Mouse (Mus musculus) liver, embryonic 16.5 days (tissue): Measurements from ENCODE around the gene Hist3h2a. TPM values are rescaled to one million over a fixed set of nuclear protein-coding genes. Genes with fewer than 3 reads are reported as not detected.

ENCODE experiments used
- ATAC-seq: fragments of 200-750 bp; cut with Nextera tagmentation; 2 replicates; pipeline ENCODE4 v1.8.0; 2017; ENCODE audit warnings: low read depth, mild to moderate bottlenecking, moderate number of reproducible peaks, moderate library complexity
- H3K27ac ChIP-seq: fragments of 300-500 bp; sonication (generic); 2 replicates; pipeline ENCODE4 v1.5.1; 2014; ENCODE audit warnings: mild to moderate bottlenecking, low read length
- H3K27me3 ChIP-seq: fragments of 300-500 bp; sonication (generic); 2 replicates; pipeline ENCODE4 v1.6.1; 2014; ENCODE audit warnings: low read depth, low read length, mixed read lengths; ENCODE audit not compliant: control insufficient read depth, insufficient read depth
- H3K36me3 ChIP-seq: fragments of 300-500 bp; sonication (generic); 2 replicates; pipeline ENCODE4 v1.6.1; 2014; ENCODE audit warnings: mild to moderate bottlenecking; ENCODE audit not compliant: control insufficient read depth, insufficient read depth
- H3K4me1 ChIP-seq: fragments of 300-500 bp; sonication (generic); 2 replicates; pipeline ENCODE4 v1.6.1; 2014; ENCODE audit warnings: low read depth, low read length, mixed read lengths; ENCODE audit not compliant: control insufficient read depth
- H3K4me2 ChIP-seq: fragments of 300-500 bp; sonication (generic); 2 replicates; pipeline ENCODE4 v1.6.1; 2014; ENCODE audit warnings: low read depth, low read length, mixed read lengths
- H3K4me3 ChIP-seq: fragments of 300-500 bp; sonication (generic); 2 replicates; pipeline ENCODE4 v1.5.1; 2014; ENCODE audit warnings: low read depth, mild to moderate bottlenecking, low read length
- H3K9ac ChIP-seq: fragments of 300-500 bp; sonication (generic); 2 replicates; pipeline ENCODE4 v1.6.1; 2014; ENCODE audit warnings: low read depth, low read length
- H3K9me3 ChIP-seq: fragments of 300-500 bp; sonication (generic); replicated peaks from 2 replicates; pipeline ENCODE4 v1.6.1; 2016; ENCODE audit warnings: low read length; ENCODE audit not compliant: control insufficient read depth
- WGBS: fragments of 180-500 bp; shearing (Covaris S2); extraction: QIAGEN DNeasy Blood & Tissue Kit; methylation state at CpG from one replicate; pipeline ENCODE4 v1.1.7; 2014; ENCODE audit not compliant: insufficient replicate concordance; 5-methylcytosine and 5-hydroxymethylcytosine counted together
- polyA plus RNA-seq: library from polyadenylated mRNA; unstranded; fragments of >200 nt; fragmentation: Nextera tagmentation; extraction: Ambion mirVana; gene quantifications from 2 replicates; pipeline ENCODE4 v1.2.1, GENCODE M21; 2015

The Hist3h2a gene
- polyA plus RNA-seq, 1 experiment from 2014 or later, result 21.2 TPM

DNA sequence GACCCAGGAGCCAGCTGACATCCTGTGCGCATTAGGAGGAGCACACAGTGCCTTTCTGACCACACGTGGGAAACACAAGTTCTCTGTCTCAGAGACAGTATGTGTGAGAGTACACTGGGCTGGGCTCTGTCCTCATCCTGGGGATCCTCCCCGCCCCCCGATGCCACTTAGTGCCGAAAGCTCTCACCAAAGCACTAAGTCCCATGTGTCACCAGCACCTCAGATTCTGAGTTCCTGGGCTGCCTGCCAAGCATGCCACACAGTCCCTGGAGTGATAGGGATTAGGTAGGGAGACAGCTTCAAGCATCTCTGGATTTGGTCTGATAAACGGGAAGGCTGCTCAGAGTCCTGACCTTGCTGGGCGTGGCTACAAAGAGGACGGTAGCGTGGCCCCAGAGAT, 36.3 kb downstream of the Hist3h2a start:
- ATAC-seq, result no peak
- Histone ChIP-seq H3K27ac (no peak overlapping the region), H3K27me3 (peaks cover 7% of the 10 kb centered on the region), H3K9ac (no peak overlapping the region), H3K4me2 (no peak overlapping the region), H3K9me3 (no peaks in the 10 kb centered on the region), H3K4me3 (no peak overlapping the region), H3K4me1 (peaks cover 23% of the 10 kb centered on the region), H3K36me3 (peaks cover 13% of the 10 kb centered on the region)
- 50% methylated on average over 9 of the region's 9 CpGs for WGBS

DNA sequence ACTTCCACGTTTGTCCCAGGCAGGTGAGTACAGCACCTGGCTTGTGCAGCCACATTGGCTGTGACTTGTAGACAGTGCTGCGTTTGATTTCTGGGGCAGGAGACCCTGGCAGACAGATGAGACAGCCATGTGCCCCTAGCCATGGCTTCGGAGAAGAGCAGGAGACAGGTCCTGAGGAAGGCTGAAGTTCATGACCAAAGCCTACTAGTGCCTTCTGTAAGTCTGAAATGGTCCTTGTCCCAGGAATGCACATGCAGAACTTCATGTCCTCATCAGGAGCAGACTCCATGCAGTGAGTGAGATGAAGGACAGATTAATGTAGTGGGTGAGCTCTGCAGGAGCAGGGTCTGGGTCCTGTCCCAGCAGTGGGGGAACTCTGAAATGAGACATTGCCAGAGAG, 37.4 kb downstream of the Hist3h2a start:
- Histone ChIP-seq H3K36me3 (peaks cover 13% of the 10 kb centered on the region), H3K4me3 (no peak overlapping the region), H3K4me2 (no peak overlapping the region), H3K4me1 (peaks cover 20% of the 10 kb centered on the region), H3K27me3 (peaks cover 7% of the 10 kb centered on the region), H3K9ac (no peak overlapping the region), H3K27ac (no peak overlapping the region), H3K9me3 (no peaks in the 10 kb centered on the region)
- no peak for ATAC-seq
- WGBS, result 50% methylated on average over 3 of the region's 3 CpGs

DNA sequence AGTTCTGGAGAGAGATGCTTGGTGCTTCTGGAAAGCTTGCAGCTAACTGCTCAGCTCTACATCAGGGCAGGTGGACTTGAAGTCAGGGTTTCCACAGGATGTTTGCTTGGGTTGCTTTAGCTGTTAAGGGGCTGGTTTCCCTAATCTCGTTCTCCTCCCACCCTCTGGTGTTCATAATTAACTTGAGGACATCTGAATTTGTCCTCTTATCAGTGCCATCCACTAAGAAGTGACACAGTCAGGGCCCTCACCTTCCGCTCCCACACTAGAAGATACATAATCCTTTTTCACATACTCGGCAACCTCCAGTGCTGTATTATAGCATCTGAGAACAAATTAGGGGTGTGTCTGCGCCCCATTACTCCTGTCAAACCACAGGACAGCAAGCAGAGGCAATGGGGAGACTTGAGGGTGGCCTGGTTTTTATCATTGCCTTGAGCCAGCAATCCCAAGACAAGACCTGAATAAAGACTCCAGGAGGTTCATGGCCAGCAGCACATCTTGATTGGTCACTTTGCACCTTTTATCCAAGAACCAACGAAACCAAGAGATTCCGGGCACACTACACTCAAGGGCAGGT, 38.7 kb downstream of the Hist3h2a start:
- Histone ChIP-seq H3K4me1 (peaks cover 20% of the 10 kb centered on the region), H3K36me3 (peaks cover 9% of the 10 kb centered on the region), H3K9ac (no peak overlapping the region), H3K4me2 (no peak overlapping the region), H3K9me3 (no peaks in the 10 kb centered on the region), H3K4me3 (no peak overlapping the region), H3K27me3 (peaks cover 7% of the 10 kb centered on the region), H3K27ac (no peak overlapping the region)
- no peak for ATAC-seq
- 41% methylated on average over 6 of the region's 6 CpGs for WGBS

DNA sequence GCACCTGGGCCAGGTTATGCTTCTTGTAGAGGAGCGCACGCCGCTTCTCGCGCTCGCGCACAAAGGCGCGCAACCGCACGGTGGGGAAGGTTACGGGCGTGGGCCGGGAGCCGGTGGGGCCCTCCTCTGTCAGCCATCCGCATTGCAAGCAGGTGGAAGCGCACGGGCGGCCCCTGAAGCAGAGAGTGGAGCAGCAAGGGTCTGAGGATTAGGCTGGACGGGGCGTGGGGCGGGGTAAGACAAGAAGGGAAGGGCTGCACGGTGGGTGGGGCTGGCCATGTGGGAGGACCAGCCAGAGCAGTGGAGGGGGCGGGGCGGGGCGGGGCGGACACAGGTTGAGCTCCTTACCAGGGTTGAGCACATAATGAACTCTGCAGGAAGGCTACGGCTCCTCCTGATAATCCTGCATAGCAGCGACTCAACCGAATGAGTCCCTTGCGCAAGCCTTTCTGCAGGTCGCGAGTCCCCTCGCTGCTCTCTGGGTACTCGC, 39.9 kb downstream of the Hist3h2a start:
- H3K36me3 ChIP-seq, result peaks cover 5% of the 10 kb centered on the region; the same call in 1 of the 2 replicates
- WGBS, result 2% methylated on average over 35 of the region's 35 CpGs
- ATAC-seq, result peak; percentile 79
- no peaks in the 10 kb centered on the region for H3K9me3 ChIP-seq
- H3K27me3 ChIP-seq, result peaks cover 7% of the 10 kb centered on the region
- no peak overlapping the region for H3K27ac ChIP-seq
- peak overlapping the region; percentile 44; the same call in 1 of the 2 replicates for H3K9ac ChIP-seq
- peak overlapping the region; percentile 70 for H3K4me2 ChIP-seq
- H3K4me3 ChIP-seq, result peak overlapping the region; percentile 54
- H3K4me1 ChIP-seq, result peaks cover 20% of the 10 kb centered on the region

DNA sequence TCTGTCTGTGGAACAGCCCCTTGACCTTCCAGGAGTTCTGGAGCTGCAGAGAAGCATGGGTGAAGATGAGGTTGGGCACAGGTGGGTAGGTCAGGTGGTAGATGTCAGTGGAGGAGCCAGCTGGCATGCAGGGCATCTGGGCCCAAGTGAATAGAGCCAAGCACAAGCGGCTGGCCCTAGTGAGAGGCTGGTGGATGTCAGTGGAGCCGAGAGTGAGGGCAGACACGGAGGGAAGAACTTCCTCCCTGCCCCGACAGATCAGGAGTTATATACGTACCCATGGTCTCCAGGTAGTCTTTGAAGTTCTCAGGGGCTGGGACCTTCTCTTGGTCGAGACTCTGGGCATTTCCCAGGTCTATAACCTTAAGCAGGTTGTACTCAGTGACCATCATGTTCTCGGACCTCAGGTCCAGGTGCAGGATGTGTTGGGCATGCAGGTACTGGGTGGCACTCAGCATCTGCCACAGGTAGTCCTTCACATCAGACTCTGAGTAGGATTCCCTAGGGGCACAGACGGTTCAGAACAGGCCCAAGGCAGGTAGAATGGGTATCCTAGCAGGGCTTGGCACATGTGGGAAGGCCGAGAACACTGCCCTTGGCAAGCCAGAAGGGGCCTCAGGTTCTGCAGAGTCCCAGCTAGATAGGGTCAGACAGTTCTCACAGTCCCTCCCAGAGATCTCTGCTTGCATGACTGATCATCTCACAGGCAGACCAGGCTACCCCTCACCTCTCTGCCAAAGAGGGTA, 40.7 kb downstream of the Hist3h2a start:
- no peak overlapping the region for H3K4me2 ChIP-seq
- no peak overlapping the region for H3K4me3 ChIP-seq
- 55% methylated on average over 9 of the region's 9 CpGs for WGBS
- H3K9me3 ChIP-seq, result no peaks in the 10 kb centered on the region
- ATAC-seq, result no peak
- peaks cover 7% of the 10 kb centered on the region for H3K27me3 ChIP-seq
- no peak overlapping the region for H3K9ac ChIP-seq
- no peaks in the 10 kb centered on the region for H3K36me3 ChIP-seq
- peaks cover 20% of the 10 kb centered on the region for H3K4me1 ChIP-seq
- H3K27ac ChIP-seq, result no peak overlapping the region

DNA sequence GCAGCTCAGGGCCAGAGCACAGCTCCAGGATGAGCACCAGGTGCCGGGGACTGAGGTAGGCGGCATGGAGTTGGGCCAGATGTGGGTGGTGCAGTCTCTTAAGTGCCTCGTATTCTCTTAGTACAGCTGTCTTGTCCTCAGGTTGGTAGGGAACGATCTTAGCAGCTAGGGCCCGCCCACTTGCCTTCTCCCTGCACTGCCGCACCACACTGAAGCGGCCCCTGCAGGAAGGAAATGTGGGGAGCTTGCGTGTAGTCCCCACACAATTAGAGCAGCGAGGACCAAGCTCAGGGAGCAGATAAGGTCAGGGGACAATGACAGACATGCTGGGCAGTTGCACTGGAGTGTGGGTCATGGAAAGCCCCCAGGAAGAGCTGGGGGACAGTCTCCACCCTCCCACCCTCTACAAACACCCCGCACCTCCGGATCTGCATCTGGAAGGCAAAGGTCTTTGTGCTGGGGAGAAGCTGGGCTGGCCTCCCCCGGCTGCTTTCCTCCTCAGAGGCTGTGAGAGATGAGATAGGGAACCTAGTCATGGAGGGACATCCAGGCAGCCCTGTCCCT, 41.4 kb downstream of the Hist3h2a start:
- ATAC-seq, result no peak
- Histone ChIP-seq H3K4me3 (no peak overlapping the region), H3K27ac (no peak overlapping the region), H3K27me3 (peaks cover 7% of the 10 kb centered on the region), H3K9me3 (no peaks in the 10 kb centered on the region), H3K36me3 (no peaks in the 10 kb centered on the region), H3K9ac (no peak overlapping the region), H3K4me2 (no peak overlapping the region), H3K4me1 (peaks cover 16% of the 10 kb centered on the region)
- 11% methylated on average over 12 of the region's 12 CpGs for WGBS

DNA sequence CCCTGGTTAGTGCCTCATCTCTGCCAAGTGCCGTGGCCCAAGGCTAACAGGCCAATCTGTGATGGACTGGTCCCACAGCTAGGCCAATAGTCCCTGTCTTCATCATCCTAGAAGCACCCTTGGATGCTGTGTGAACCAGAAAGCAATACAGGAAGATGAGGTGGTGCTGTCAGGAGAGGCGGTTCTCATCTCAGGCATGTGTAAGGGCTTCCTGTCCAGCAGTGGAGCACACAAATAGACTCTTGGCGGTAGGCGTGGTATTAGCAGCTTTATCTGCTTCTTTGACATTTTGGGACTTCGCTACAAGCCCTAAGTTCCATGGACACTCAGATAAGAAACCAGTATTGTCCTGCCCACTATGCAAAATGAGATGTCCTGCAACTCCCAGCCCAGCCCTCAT, 43.1 kb downstream of the Hist3h2a start:
- Histone ChIP-seq H3K36me3 (no peaks in the 10 kb centered on the region), H3K9ac (no peak overlapping the region), H3K4me1 (peaks cover 15% of the 10 kb centered on the region), H3K27ac (no peak overlapping the region), H3K4me3 (no peak overlapping the region), H3K27me3 (peaks cover 7% of the 10 kb centered on the region), H3K9me3 (no peaks in the 10 kb centered on the region), H3K4me2 (no peak overlapping the region)
- no peak for ATAC-seq
- WGBS, result 47% methylated on average over 5 of the region's 5 CpGs

DNA sequence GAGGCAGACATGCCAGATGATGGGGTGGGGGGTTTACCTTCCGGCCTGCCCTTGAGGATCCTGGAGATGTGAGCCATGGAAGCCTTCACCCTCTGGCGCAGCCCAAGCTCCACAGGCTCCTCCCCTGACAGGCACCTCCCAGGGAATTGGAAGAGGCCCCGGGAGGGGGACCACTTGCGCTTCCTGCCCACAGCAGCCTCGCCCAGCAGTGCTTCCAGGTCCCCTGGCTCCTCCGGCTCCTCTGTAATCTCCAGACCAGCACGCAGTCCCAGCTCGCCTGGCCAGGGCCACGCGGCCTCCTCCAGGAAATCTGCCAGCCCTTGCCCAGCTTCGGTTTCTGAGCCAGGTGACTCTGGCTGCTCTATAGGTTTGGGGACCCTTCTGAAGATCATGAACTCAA, 44.7 kb downstream of the Hist3h2a start:
- no peak for ATAC-seq
- Histone ChIP-seq H3K4me3 (no peak overlapping the region), H3K4me2 (no peak overlapping the region), H3K9ac (no peak overlapping the region), H3K4me1 (peaks cover 7% of the 10 kb centered on the region), H3K27ac (no peak overlapping the region), H3K36me3 (no peaks in the 10 kb centered on the region), H3K27me3 (peaks cover 7% of the 10 kb centered on the region), H3K9me3 (no peaks in the 10 kb centered on the region)
- WGBS, result 39% methylated on average over 11 of the region's 11 CpGs

DNA sequence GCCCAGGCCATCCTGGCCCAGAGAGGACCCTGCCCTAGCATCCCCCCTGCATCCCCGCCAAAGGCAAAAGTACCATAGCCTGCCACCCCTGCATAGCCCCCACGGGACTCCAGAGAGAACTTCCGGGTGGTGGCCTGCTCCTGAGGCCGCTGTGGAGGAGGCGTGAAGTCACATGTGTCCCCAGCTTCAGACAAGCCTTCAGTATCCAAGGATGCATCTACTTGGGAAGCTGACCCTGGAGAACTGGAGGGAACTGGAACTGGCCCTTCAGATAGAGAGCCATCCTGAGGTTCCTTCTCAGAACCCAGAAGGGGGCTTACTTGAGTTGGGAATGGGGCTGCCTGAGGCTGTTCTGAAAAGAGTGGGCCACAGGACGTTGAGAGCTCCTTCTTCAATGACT, 45.3 kb downstream of the Hist3h2a start:
- H3K9ac ChIP-seq, result no peak overlapping the region
- H3K27me3 ChIP-seq, result peaks cover 5% of the 10 kb centered on the region; the same call in 1 of the 2 replicates
- H3K4me2 ChIP-seq, result no peak overlapping the region
- no peaks in the 10 kb centered on the region for H3K9me3 ChIP-seq
- no peak for ATAC-seq
- no peak overlapping the region for H3K27ac ChIP-seq
- H3K36me3 ChIP-seq, result no peaks in the 10 kb centered on the region
- H3K4me1 ChIP-seq, result no peaks in the 10 kb centered on the region; the same call in 1 of the 2 replicates
- 60% methylated on average over 6 of the region's 6 CpGs for WGBS
- H3K4me3 ChIP-seq, result no peak overlapping the region
